Mouse (Mus musculus) kidney, postnatal 36 days (tissue): Measurements from ENCODE around the gene Zfp593.

Experiments used
- DNase-seq, 2 experiments: peaks; one replicate each; pipeline ENCODE4 v3.0.0; 2021 to 2022; ENCODE audit warnings: mixed read lengths in 2 of 2

Zfp593 gene

DNA sequence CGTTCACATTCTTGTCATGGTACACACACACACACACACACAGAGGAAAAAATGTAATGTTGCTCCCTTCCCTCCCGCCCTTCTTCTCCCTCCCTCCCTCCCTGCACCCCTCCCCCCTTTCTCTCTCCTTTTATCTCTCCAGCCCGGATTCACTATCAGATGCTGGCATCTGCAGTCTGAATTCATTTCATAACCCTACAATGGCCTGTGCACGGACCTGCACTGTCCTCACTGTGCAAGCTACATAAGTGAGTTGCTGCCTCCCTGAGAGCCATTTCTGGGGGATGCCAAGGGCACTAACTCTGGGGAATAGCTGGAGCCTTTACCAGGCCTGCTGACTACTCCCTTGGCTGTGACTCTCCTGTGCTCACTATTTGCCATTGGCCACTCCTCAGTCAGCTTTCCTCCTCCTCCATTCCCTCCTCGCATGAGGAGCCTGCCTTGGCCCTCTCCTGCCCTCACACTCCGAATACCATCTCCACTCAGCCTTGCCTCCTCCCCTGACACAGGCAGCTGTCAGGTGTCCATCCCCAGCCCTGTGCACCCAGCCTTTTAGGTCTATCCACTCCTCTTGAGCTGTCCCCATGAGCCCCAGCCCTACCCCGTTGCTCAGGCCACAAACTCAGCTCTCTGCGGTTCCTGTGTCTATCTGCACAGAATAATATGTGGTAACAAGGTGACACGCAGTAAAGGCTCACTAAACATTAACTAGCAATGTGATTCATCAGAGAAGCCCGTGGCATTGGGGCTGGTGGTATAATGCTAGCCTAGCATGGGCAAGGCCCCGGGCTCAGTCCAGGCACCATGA lies 22.4 kb downstream of the Zfp593 start:
- peak; percentile 35 to 57 for DNase-seq

DNA sequence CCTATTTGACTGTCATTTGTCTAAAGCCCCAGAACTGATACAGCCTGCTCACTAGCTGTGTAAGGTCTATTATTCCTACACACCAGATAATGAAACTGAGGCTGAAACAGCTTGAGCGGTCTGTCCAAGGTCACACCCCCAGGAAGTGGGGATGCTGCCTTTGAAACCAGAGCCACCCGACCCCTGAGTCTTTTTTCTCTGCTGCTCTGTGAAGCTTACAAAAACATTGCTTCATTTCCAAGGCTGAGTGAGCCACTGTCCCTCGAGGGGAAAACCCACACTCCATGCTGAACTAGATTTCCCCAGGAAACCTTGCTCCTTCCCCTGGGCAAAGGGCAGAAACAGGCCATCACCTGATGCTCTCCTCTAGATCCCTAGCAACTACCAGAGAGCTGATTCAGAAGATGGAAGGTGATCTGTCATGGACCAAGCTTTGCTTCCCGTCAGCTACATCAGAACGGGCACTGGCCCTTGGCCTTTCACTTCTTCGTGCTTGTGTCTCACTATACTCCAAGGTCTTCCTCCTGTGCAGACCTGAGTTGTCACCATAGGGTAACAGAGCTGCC lies 38.8 kb downstream of the Zfp593 start:
- DNase-seq = no peak

- DNase-seq = no peak
Observed at GRCm38 (mm10) chr4:134203340-134203896, 42.0 kb downstream of the Zfp593 start.

DNA sequence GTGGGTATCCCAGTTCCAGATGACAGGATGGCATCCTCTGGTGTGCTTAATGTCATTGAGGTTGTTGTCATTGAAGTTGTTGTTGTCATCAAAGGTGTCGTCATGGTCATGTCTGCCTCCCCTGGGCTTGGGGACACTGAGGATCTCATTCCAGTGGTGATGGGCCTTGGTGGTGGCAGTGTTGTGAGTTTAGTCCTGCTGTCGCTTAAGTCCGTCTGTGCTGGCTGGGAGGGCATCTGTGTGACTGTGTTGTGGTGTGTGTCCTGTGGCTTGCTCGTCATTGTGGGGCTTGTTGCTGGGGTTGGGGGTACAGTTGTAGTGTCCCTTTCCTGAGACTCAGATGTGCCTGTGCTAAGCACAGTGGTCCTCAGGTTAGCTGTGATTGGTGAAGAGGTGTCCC lies 42.5 kb downstream of the Zfp593 start, which contains the start of gene Gm7534:
Gene Gm7534, minus strand, starts transcription at position 101 of the 400 bp plus-strand sequence.
- DNase-seq = no peak

- DNase-seq = no peak
Observed at GRCm38 (mm10) chr4:134199371-134199770, 46.0 kb downstream of the Zfp593 start.
